Mouse (Mus musculus): ENCODE measurements around the gene Atm. TPM values are rescaled to one million over a fixed set of nuclear protein-coding genes. Genes with fewer than 3 reads are reported as not detected.

Gene Atm
- 6.5 and 7.8 TPM in 2 replicates for polyA plus RNA-seq (2015; fragmentation: Nextera tagmentation; extraction: Ambion mirVana)

GRCm38 (mm10) chr9:53536558-53537320 is at the start of gene Atm, which contains the start of gene Npat:
TSS of gene Atm (minus strand) at chr9:53536740.
TSS of gene Npat (plus strand) at chr9:53537047.
- peak; percentile 100 for DNase-seq (ENCODE audit: low spot score)
- Histone ChIP-seq H3K4me3 (replicated peaks; ENCODE audit: low read depth, low read length) (peak within 1 kb of the TSS; percentile 93), H3K9me3 (replicated peaks; ENCODE audit: low read length) (no peaks in the 10 kb centered on the region), H3K27me3 (ENCODE audit: insufficient read depth, low read length) (no peaks in the 10 kb centered on the region), H3K36me3 (ENCODE audit: insufficient read depth, low read length) (no peaks in the 10 kb centered on the region), H3K4me1 (replicated peaks; ENCODE audit: insufficient read depth, low read length) (0 out of 2 replicates have a peak, but pooled peaks cover 9% of the 10 kb centered on the region), H3K9ac (ENCODE audit: low read depth, low read length) (peak within 1 kb of the TSS; percentile 88), H3K27ac (peak within 1 kb of the TSS; percentile 93), H3K4me2 (ENCODE audit: low read length) (peak within 1 kb of the TSS; percentile 91)
- peak; percentile 51 for TF ChIP-seq CTCF (IDR thresholded peaks at IDR 0.05; ENCODE audit: low read depth)
- peak; percentile 99 for ATAC-seq (replicated peaks; ENCODE audit: low FRiP score, low read depth)
- under 1% methylated on average over 69 of the region's 69 CpGs for WGBS

- no peaks in the 10 kb centered on the region for H3K4me1 ChIP-seq (replicated peaks; ENCODE audit: insufficient read depth, low read length)
- H3K9ac ChIP-seq (ENCODE audit: low read depth, low read length) = no peak overlapping the region
- 93% methylated on average over 4 of the region's 4 CpGs for WGBS
- no peak overlapping the region for H3K4me2 ChIP-seq (ENCODE audit: low read length)
- H3K9me3 ChIP-seq (replicated peaks; ENCODE audit: low read length) = no peaks in the 10 kb centered on the region
- DNase-seq (ENCODE audit: low spot score) = no peak
- no peak overlapping the region for H3K27ac ChIP-seq
- no peak for TF ChIP-seq CTCF (IDR thresholded peaks at IDR 0.05; ENCODE audit: low read depth)
- H3K36me3 ChIP-seq (ENCODE audit: insufficient read depth, low read length) = peaks cover 44% of the 10 kb centered on the region
- no peak overlapping the region for H3K4me3 ChIP-seq (replicated peaks; ENCODE audit: low read depth, low read length)
- H3K27me3 ChIP-seq (ENCODE audit: insufficient read depth, low read length) = no peaks in the 10 kb centered on the region
- no peak for ATAC-seq (replicated peaks; ENCODE audit: low FRiP score, low read depth)
Observed at GRCm38 (mm10) chr9:53581870-53582269, 45.3 kb upstream of the Atm start.

- no peak for DNase-seq (ENCODE audit: low spot score)
Observed at GRCm38 (mm10) chr9:53575721-53576120, 39.2 kb upstream of the Atm start.

GRCm38 (mm10) chr9:53572516-53573307 is 36.2 kb upstream of the Atm start:
- Histone ChIP-seq H3K4me2 (ENCODE audit: low read length) (no peak overlapping the region), H3K27ac (no peak overlapping the region), H3K4me3 (replicated peaks; ENCODE audit: low read depth, low read length) (no peak overlapping the region), H3K4me1 (replicated peaks; ENCODE audit: insufficient read depth, low read length) (no peaks in the 10 kb centered on the region), H3K36me3 (ENCODE audit: insufficient read depth, low read length) (peaks cover 37% of the 10 kb centered on the region), H3K9me3 (replicated peaks; ENCODE audit: low read length) (no peaks in the 10 kb centered on the region), H3K9ac (ENCODE audit: low read depth, low read length) (no peak overlapping the region), H3K27me3 (ENCODE audit: insufficient read depth, low read length) (no peaks in the 10 kb centered on the region)
- DNase-seq (ENCODE audit: low spot score) = no peak
- no peak for TF ChIP-seq CTCF (IDR thresholded peaks at IDR 0.05; ENCODE audit: low read depth)
- ATAC-seq (replicated peaks; ENCODE audit: low FRiP score, low read depth) = no peak
- 89% methylated on average over 7 of the region's 7 CpGs for WGBS

More at GRCm38 (mm10) chr9:53575721-53576120, 39.2 kb upstream of the Atm start:
- TF ChIP-seq CTCF (IDR thresholded peaks at IDR 0.05; ENCODE audit: low read depth) = no peak
- no peak overlapping the region for H3K4me2 ChIP-seq (ENCODE audit: low read length)
- 82% methylated on average over 5 of the region's 5 CpGs for WGBS
- no peak for ATAC-seq (replicated peaks; ENCODE audit: low FRiP score, low read depth)
- H3K4me1 ChIP-seq (replicated peaks; ENCODE audit: insufficient read depth, low read length) = no peaks in the 10 kb centered on the region
- peaks cover 20% of the 10 kb centered on the region for H3K36me3 ChIP-seq (ENCODE audit: insufficient read depth, low read length)
- H3K27ac ChIP-seq = no peak overlapping the region
- H3K27me3 ChIP-seq (ENCODE audit: insufficient read depth, low read length) = no peaks in the 10 kb centered on the region
- no peak overlapping the region for H3K9ac ChIP-seq (ENCODE audit: low read depth, low read length)
- no peak overlapping the region for H3K4me3 ChIP-seq (replicated peaks; ENCODE audit: low read depth, low read length)
- no peaks in the 10 kb centered on the region for H3K9me3 ChIP-seq (replicated peaks; ENCODE audit: low read length)

GRCm38 (mm10) chr9:53570662-53571061 is 34.1 kb upstream of the Atm start:
- Histone ChIP-seq H3K9ac (ENCODE audit: low read depth, low read length) (no peak overlapping the region), H3K4me1 (replicated peaks; ENCODE audit: insufficient read depth, low read length) (no peaks in the 10 kb centered on the region), H3K27me3 (ENCODE audit: insufficient read depth, low read length) (no peaks in the 10 kb centered on the region), H3K4me3 (replicated peaks; ENCODE audit: low read depth, low read length) (no peak overlapping the region), H3K27ac (no peak overlapping the region), H3K9me3 (replicated peaks; ENCODE audit: low read length) (no peaks in the 10 kb centered on the region), H3K4me2 (ENCODE audit: low read length) (no peak overlapping the region), H3K36me3 (ENCODE audit: insufficient read depth, low read length) (peaks cover 43% of the 10 kb centered on the region)
- 0 out of 2 replicates have a peak, but pooled peaks have one; percentile 11 for TF ChIP-seq CTCF (IDR thresholded peaks at IDR 0.05; ENCODE audit: low read depth)
- DNase-seq (ENCODE audit: low spot score) = peak; percentile 11
- WGBS = 68% methylated on average over 6 of the region's 6 CpGs
- ATAC-seq (replicated peaks; ENCODE audit: low FRiP score, low read depth) = no peak

- no peak for ATAC-seq (replicated peaks; ENCODE audit: low FRiP score, low read depth)
- Histone ChIP-seq H3K9me3 (replicated peaks; ENCODE audit: low read length) (no peaks in the 10 kb centered on the region), H3K4me2 (ENCODE audit: low read length) (peak overlapping the region; percentile 91), H3K4me1 (replicated peaks; ENCODE audit: insufficient read depth, low read length) (0 out of 2 replicates have a peak, but pooled peaks cover 9% of the 10 kb centered on the region), H3K27ac (peak overlapping the region; percentile 93), H3K36me3 (ENCODE audit: insufficient read depth, low read length) (no peaks in the 10 kb centered on the region), H3K4me3 (replicated peaks; ENCODE audit: low read depth, low read length) (peak overlapping the region; percentile 93), H3K9ac (ENCODE audit: low read depth, low read length) (peak overlapping the region; percentile 88), H3K27me3 (ENCODE audit: insufficient read depth, low read length) (no peaks in the 10 kb centered on the region)
- DNase-seq (ENCODE audit: low spot score) = peak; percentile 41
- under 1% methylated on average over 31 of the region's 34 CpGs for WGBS
- no peak for TF ChIP-seq CTCF (IDR thresholded peaks at IDR 0.05; ENCODE audit: low read depth)
Observed at GRCm38 (mm10) chr9:53537336-53537965, 911 bp upstream of the Atm start.
